Mouse (Mus musculus) heart, embryonic 16.5 days (tissue): ENCODE data around the gene Atm. TPM values are rescaled to one million over a fixed set of nuclear protein-coding genes. Genes with fewer than 3 reads are reported as not detected.

ENCODE experiments used
- ATAC-seq: fragments of 200-750 bp; cut with Nextera tagmentation; replicated peaks from 2 replicates; pipeline ENCODE4 v1.8.0; 2017; ENCODE audit warnings: moderate number of reproducible peaks; ENCODE audit not compliant: insufficient read depth, low FRiP score; ENCODE audit errors: extremely low read depth
- H3K27ac ChIP-seq: fragments of 300-500 bp; sonication (generic); 2 replicates; pipeline ENCODE4 v1.5.1; 2014; ENCODE audit warnings: mild to moderate bottlenecking, low read length, control low read depth, moderate library complexity
- H3K27me3 ChIP-seq: fragments of 300-500 bp; sonication (generic); 2 replicates; pipeline ENCODE4 v1.6.1; 2014; ENCODE audit warnings: low read length, mixed read lengths; ENCODE audit not compliant: control insufficient read depth, insufficient read depth
- H3K36me3 ChIP-seq: fragments of 300-500 bp; sonication (generic); 2 replicates; pipeline ENCODE4 v1.6.1; 2014; ENCODE audit not compliant: control insufficient read depth, insufficient read depth
- H3K4me1 ChIP-seq: fragments of 300-500 bp; sonication (generic); 2 replicates; pipeline ENCODE4 v1.6.1; 2014; ENCODE audit warnings: low read length, mixed read lengths; ENCODE audit not compliant: control insufficient read depth, insufficient read depth
- H3K4me2 ChIP-seq: fragments of 300-500 bp; sonication (generic); 2 replicates; pipeline ENCODE4 v1.6.1; 2014; ENCODE audit warnings: low read depth, mild to moderate bottlenecking, control low read depth, low read length
- H3K4me3 ChIP-seq: fragments of 300-500 bp; sonication (generic); 2 replicates; pipeline ENCODE4 v1.5.1; 2014; ENCODE audit warnings: mild to moderate bottlenecking, control low read depth, low read length
- H3K9ac ChIP-seq: fragments of 300-500 bp; sonication (generic); 2 replicates; pipeline ENCODE4 v1.6.1; 2014; ENCODE audit warnings: low read length, control low read depth
- H3K9me3 ChIP-seq: fragments of 300-500 bp; sonication (generic); replicated peaks from 2 replicates; pipeline ENCODE4 v1.6.1; 2016; ENCODE audit warnings: low read length; ENCODE audit not compliant: control insufficient read depth
- WGBS: fragments of 180-500 bp; shearing (Covaris S2); extraction: QIAGEN DNeasy Blood & Tissue Kit; methylation state at CpG from one replicate; pipeline ENCODE4 v1.1.7; 2014; 5-methylcytosine and 5-hydroxymethylcytosine counted together
- polyA plus RNA-seq: library from polyadenylated mRNA; unstranded; fragments of >200 nt; fragmentation: Nextera tagmentation; extraction: Ambion mirVana; gene quantifications from 2 replicates; pipeline ENCODE4 v1.2.1, GENCODE M21; 2015

Atm gene
- polyA plus RNA-seq, 1 experiment from 2014 or later, result 5.8 TPM

GRCm38 (mm10) chr9:53422133-53422896 is 114.2 kb downstream of the Atm start:
- no peak overlapping the region for H3K9ac ChIP-seq
- H3K4me1 ChIP-seq, result no peaks in the 10 kb centered on the region
- no peak overlapping the region for H3K4me3 ChIP-seq
- no peak overlapping the region for H3K4me2 ChIP-seq
- H3K27ac ChIP-seq, result no peak overlapping the region
- WGBS, result 47% methylated on average over 9 of the region's 9 CpGs
- no peaks in the 10 kb centered on the region for H3K36me3 ChIP-seq
- H3K9me3 ChIP-seq, result no peaks in the 10 kb centered on the region
- ATAC-seq, result no peak
- H3K27me3 ChIP-seq, result no peaks in the 10 kb centered on the region

- H3K9ac ChIP-seq, result no peak overlapping the region
- H3K27ac ChIP-seq, result no peak overlapping the region
- H3K27me3 ChIP-seq, result no peaks in the 10 kb centered on the region
- H3K4me2 ChIP-seq, result no peak overlapping the region
- H3K4me1 ChIP-seq, result peaks cover 4% of the 10 kb centered on the region
- no peak for ATAC-seq
- H3K4me3 ChIP-seq, result no peak overlapping the region
- H3K9me3 ChIP-seq, result peaks cover 3% of the 10 kb centered on the region; the same call in 1 of the 2 replicates
- H3K36me3 ChIP-seq, result no peaks in the 10 kb centered on the region
- 87% methylated on average over 3 of the region's 3 CpGs for WGBS
Measured at GRCm38 (mm10) chr9:53409427-53409826, 127.1 kb downstream of the Atm start.

GRCm38 (mm10) chr9:53408953-53409361 is 127.6 kb downstream of the Atm start:
- Histone ChIP-seq H3K27me3 (no peaks in the 10 kb centered on the region), H3K27ac (no peak overlapping the region), H3K4me2 (no peak overlapping the region), H3K36me3 (no peaks in the 10 kb centered on the region), H3K9me3 (peaks cover 3% of the 10 kb centered on the region; the same call in 1 of the 2 replicates), H3K9ac (no peak overlapping the region), H3K4me1 (peaks cover 6% of the 10 kb centered on the region), H3K4me3 (no peak overlapping the region)
- 38% methylated on average over 2 of the region's 2 CpGs for WGBS
- ATAC-seq, result no peak

- H3K4me1 ChIP-seq, result peaks cover 6% of the 10 kb centered on the region
- H3K9me3 ChIP-seq, result peaks cover 3% of the 10 kb centered on the region; the same call in 1 of the 2 replicates
- no peak overlapping the region for H3K4me2 ChIP-seq
- WGBS, result 70% methylated on average over 4 of the region's 4 CpGs
- no peak overlapping the region for H3K4me3 ChIP-seq
- no peak overlapping the region for H3K9ac ChIP-seq
- no peaks in the 10 kb centered on the region for H3K27me3 ChIP-seq
- no peak for ATAC-seq
- no peak overlapping the region for H3K27ac ChIP-seq
- no peaks in the 10 kb centered on the region for H3K36me3 ChIP-seq
Measured at GRCm38 (mm10) chr9:53408548-53408947, 128.0 kb downstream of the Atm start.

- 25% methylated on average over 21 of the region's 21 CpGs for WGBS
- H3K4me3 ChIP-seq, result peak overlapping the region; percentile 52
- ATAC-seq, result peak; percentile 77
Measured at GRCm38 (mm10) chr9:53404753-53405722, 131.5 kb downstream of the Atm start.

GRCm38 (mm10) chr9:53404050-53404752 is 132.3 kb downstream of the Atm start:
- H3K4me3 ChIP-seq, result no peak overlapping the region
- H3K36me3 ChIP-seq, result no peaks in the 10 kb centered on the region; the same call in 1 of the 2 replicates
- no peak overlapping the region for H3K4me2 ChIP-seq
- H3K9me3 ChIP-seq, result no peaks in the 10 kb centered on the region
- 77% methylated on average over 6 of the region's 6 CpGs for WGBS
- H3K4me1 ChIP-seq, result peaks cover 6% of the 10 kb centered on the region
- H3K27ac ChIP-seq, result no peak overlapping the region
- ATAC-seq, result no peak
- H3K27me3 ChIP-seq, result no peaks in the 10 kb centered on the region
- no peak overlapping the region for H3K9ac ChIP-seq

More at GRCm38 (mm10) chr9:53404753-53405722, 131.5 kb downstream of the Atm start:
- peak overlapping the region; percentile 64 for H3K9ac ChIP-seq
- H3K36me3 ChIP-seq, result no peaks in the 10 kb centered on the region
- H3K27ac ChIP-seq, result peak overlapping the region; percentile 37
- H3K4me2 ChIP-seq, result peak overlapping the region; percentile 67
- peaks cover 6% of the 10 kb centered on the region for H3K4me1 ChIP-seq
- H3K27me3 ChIP-seq, result no peaks in the 10 kb centered on the region
- H3K9me3 ChIP-seq, result no peaks in the 10 kb centered on the region

GRCm38 (mm10) chr9:53402991-53403390 is 133.5 kb downstream of the Atm start:
- Histone ChIP-seq H3K27ac (peak overlapping the region; percentile 38), H3K27me3 (no peaks in the 10 kb centered on the region)

GRCm38 (mm10) chr9:53402291-53402711 is 134.2 kb downstream of the Atm start, which contains the start of gene 4930550C14Rik:
Gene 4930550C14Rik (plus strand): TSS chr9:53402325.
- peaks cover 6% of the 10 kb centered on the region for H3K4me1 ChIP-seq
- ATAC-seq, result no peak
- H3K9ac ChIP-seq, result 0 out of 2 replicates have a peak within 1 kb of the TSS, but pooled peaks have one; percentile 27
- 25% methylated on average over 11 of the region's 11 CpGs for WGBS
- H3K27ac ChIP-seq, result peak within 1 kb of the TSS; percentile 38
- peak within 1 kb of the TSS; percentile 54 for H3K4me2 ChIP-seq
- H3K36me3 ChIP-seq, result no peaks in the 10 kb centered on the region; the same call in 1 of the 2 replicates
- no peaks in the 10 kb centered on the region for H3K27me3 ChIP-seq
- no peaks in the 10 kb centered on the region for H3K9me3 ChIP-seq
- H3K4me3 ChIP-seq, result peak within 1 kb of the TSS; percentile 21

More at GRCm38 (mm10) chr9:53402991-53403390, 133.5 kb downstream of the Atm start:
- peak overlapping the region; percentile 54 for H3K4me2 ChIP-seq
- H3K4me3 ChIP-seq, result no peak overlapping the region
- H3K9ac ChIP-seq, result no peak overlapping the region
- H3K9me3 ChIP-seq, result no peaks in the 10 kb centered on the region
- H3K4me1 ChIP-seq, result peaks cover 6% of the 10 kb centered on the region
- WGBS, result 84% methylated on average over 8 of the region's 8 CpGs
- no peak for ATAC-seq
- H3K36me3 ChIP-seq, result no peaks in the 10 kb centered on the region; the same call in 1 of the 2 replicates
